Mouse (Mus musculus): ENCODE measurements around the gene Dand5. TPM values are rescaled to one million over a fixed set of nuclear protein-coding genes. Genes with fewer than 3 reads are reported as not detected.
A peak's percentile ranks its signal among the peaks of the same experiment; 100 is the strongest.
"Not testable (repeated sequence)": the region's sequence is repeated elsewhere in the genome, so short reads cannot be mapped to it uniquely, and the experiment has no call there.

Dand5 gene
- polyA plus RNA-seq, 1 experiment, result 2.2 TPM

DNA sequence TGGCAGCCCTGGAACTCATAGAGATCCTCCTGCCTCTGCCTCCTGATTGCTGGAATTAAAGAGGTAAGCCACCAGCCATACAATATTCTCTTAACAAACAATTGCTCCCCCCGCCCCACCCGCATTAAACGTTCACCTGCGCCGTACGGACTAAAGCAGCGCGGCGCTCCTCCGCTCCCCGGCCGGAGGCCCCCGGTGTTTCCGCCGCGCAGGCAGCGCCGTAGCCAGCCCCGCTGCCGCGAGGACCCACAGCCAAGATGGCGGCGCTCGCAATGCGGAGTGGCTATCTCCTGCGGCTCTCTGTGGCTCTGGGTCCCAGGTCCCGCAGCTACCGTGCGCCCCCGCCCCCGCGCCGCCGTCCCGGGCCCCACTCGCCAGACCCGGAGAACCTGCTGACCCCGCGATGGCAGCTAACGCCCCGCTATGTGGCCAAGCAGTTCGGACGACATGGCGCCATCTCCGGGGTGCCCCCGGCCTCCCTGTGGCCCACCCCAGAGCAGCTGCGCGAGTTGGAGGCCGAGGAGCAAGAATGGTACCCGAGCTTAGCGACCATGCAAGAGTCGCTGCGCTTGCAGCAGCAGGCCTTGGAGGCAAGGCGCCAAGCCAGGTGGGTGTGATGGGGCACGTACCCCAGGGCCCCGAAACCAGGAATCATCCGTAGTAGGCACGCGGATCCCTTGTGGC lies 9.6 kb upstream of the Dand5 start:
- under 1% methylated on average over 59 of the region's 59 CpGs for WGBS
- no peaks in the 10 kb centered on the region; the same call in 1 of the 2 replicates for H3K4me1 ChIP-seq (ENCODE audit: control insufficient read depth, insufficient read depth, low read length)
- peak overlapping the region; percentile 88 for H3K27ac ChIP-seq (ENCODE audit: control insufficient read depth, insufficient read depth, low read depth, low read length, poor library complexity)
- TF ChIP-seq CTCF (IDR thresholded peaks at IDR 0.05; ENCODE audit: control insufficient read depth, insufficient read depth, low read length) (no peak), POLR2A (IDR thresholded peaks at IDR 0.05; ENCODE audit: borderline replicate concordance, control insufficient read depth, low read depth, low read length) (peak; percentile 82; the same call in 1 of the 2 replicates)
- H3K4me3 ChIP-seq (replicated peaks; ENCODE audit: control insufficient read depth, low read depth, low read length), result peak overlapping the region; percentile 100

DNA sequence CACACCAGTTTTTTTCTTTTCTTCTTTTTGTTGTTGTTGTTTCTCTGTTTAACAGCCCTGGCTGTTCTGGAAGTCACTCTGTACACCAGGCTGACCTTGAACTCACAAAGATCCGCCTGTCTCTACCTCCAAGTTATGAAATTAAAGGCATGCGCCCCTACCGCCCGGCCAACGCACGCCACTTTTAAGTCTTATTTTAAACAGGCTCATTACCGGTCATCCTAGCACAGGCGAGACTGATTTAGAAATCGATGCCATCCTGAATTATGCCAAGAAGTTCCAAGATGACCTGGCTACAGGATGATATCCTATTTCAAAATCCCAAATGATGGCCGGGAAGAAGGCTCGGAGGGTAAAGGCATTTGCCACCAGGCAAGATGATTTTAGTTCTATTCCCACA lies 8.9 kb upstream of the Dand5 start, which contains the start of gene Gadd45gip1:
Gene Gadd45gip1 (plus strand): TSS at position 33 of the 400 bp plus-strand sequence.
- 10% methylated on average over 11 of the region's 11 CpGs for WGBS
- Histone ChIP-seq H3K4me3 (replicated peaks; ENCODE audit: control insufficient read depth, low read depth, low read length) (peak within 1 kb of the TSS; percentile 100), H3K4me1 (ENCODE audit: control insufficient read depth, insufficient read depth, low read length) (no peaks in the 10 kb centered on the region; the same call in 1 of the 2 replicates), H3K27ac (ENCODE audit: control insufficient read depth, insufficient read depth, low read depth, low read length, poor library complexity) (peak within 1 kb of the TSS; percentile 88)
- peak; percentile 60 for TF ChIP-seq CTCF (IDR thresholded peaks at IDR 0.05; ENCODE audit: control insufficient read depth, insufficient read depth, low read length)
- TF ChIP-seq POLR2A (IDR thresholded peaks at IDR 0.05; ENCODE audit: borderline replicate concordance, control insufficient read depth, low read depth, low read length), result no peak

DNA sequence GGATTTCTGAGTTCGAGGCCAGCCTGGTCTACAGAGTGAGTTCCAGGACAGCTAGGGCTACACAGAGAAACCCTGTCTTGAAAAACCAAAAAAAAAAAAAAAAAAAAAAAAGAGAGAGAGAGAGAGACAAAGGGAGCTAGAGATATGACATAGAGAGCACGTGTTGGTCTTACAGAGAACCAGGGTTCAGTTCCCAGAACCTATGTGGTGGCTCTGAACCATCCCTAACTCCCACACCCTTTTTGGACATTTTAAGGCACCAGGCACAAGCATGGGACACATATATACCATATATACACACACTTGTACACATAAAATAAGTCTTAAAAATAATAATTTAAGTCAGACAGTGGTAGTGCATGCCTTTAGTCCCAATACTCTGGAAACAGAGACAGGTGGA lies 3.9 kb upstream of the Dand5 start:
- H3K4me3 ChIP-seq (replicated peaks; ENCODE audit: control insufficient read depth, low read depth, low read length); H3K4me1 ChIP-seq (ENCODE audit: control insufficient read depth, insufficient read depth, low read length); H3K27ac ChIP-seq (ENCODE audit: control insufficient read depth, insufficient read depth, low read depth, low read length, poor library complexity): not testable (repeated sequence)
- WGBS, result 94% methylated on average over 2 of the region's 2 CpGs

DNA sequence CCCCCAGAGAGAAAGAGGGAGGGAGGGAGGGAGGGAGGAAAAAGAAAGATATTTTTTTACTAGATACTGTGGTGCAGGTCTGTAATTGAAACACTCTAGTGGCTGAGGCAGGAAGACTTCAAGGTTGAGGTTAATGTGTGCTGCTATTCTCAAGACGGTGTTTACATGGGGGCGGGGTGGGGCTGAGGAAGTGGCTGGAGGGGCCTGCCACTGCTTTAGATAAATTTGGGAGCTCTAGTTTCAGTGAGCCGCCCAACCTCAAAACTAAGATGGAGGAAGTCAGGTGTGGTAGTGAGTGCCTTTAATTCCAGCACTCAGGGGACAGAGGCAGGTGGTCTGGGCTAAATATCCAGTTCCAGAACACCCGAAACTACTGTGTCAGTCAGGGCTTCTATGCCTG lies 3.0 kb upstream of the Dand5 start:
- WGBS, result 18% methylated on average over 4 of the region's 4 CpGs
- H3K4me1 ChIP-seq (ENCODE audit: control insufficient read depth, insufficient read depth, low read length), result no peaks in the 10 kb centered on the region
- peak overlapping the region; percentile 41 for H3K27ac ChIP-seq (ENCODE audit: control insufficient read depth, insufficient read depth, low read depth, low read length, poor library complexity)
- TF ChIP-seq POLR2A (IDR thresholded peaks at IDR 0.05; ENCODE audit: borderline replicate concordance, control insufficient read depth, low read depth, low read length) (no peak), CTCF (IDR thresholded peaks at IDR 0.05; ENCODE audit: control insufficient read depth, insufficient read depth, low read length) (no peak)
- H3K4me3 ChIP-seq (replicated peaks; ENCODE audit: control insufficient read depth, low read depth, low read length), result no peak overlapping the region

DNA sequence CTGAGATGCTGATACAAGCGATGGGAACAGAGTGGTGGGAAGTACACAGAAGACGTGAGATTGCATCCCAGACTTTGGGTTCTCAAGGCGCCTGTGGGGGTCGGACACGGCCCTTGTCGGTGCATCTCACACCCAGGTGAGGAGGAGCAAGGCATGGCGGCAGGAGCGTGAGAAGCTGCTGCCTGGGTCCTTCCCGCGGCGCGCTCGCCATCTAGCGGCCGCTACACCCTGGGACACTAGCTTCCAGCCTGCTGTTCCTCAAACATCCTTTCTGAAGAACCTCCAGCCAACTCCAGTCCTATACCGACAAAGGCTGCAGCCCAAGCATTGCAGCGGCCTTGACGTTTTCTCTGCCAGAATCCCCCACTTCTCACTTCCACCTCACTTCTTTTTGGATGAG lies 1.0 kb upstream of the Dand5 start:
- no peaks in the 10 kb centered on the region for H3K4me1 ChIP-seq (ENCODE audit: control insufficient read depth, insufficient read depth, low read length)
- WGBS, result 4% methylated on average over 18 of the region's 18 CpGs
- no peak overlapping the region for H3K4me3 ChIP-seq (replicated peaks; ENCODE audit: control insufficient read depth, low read depth, low read length)
- TF ChIP-seq CTCF (IDR thresholded peaks at IDR 0.05; ENCODE audit: control insufficient read depth, insufficient read depth, low read length) (peak; percentile 95), POLR2A (IDR thresholded peaks at IDR 0.05; ENCODE audit: borderline replicate concordance, control insufficient read depth, low read depth, low read length) (no peak)
- H3K27ac ChIP-seq (ENCODE audit: control insufficient read depth, insufficient read depth, low read depth, low read length, poor library complexity), result no peak overlapping the region

DNA sequence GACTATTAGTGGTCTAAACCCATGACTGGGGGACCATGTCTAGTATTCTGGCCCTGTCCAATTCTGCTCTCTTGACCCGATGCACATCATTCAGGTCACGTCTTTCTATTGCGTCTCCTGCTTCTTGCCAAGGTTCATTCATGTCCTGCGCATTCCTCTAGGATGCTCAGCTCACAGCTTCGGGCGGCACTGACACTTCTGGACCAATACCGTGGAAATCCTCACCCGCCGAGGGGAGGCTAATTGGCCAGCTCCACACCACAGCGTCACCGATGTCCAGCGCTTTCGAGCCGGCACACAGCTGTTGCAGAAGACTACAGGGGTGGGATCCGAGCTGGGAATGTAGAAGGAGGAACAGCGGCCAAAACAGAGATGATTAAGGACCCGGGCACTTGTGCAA lies 6.5 kb downstream of the Dand5 start:
- H3K4me1 ChIP-seq (ENCODE audit: control insufficient read depth, insufficient read depth, low read length), result no peaks in the 10 kb centered on the region; the same call in 1 of the 2 replicates
- no peak overlapping the region for H3K4me3 ChIP-seq (replicated peaks; ENCODE audit: control insufficient read depth, low read depth, low read length)
- no peak overlapping the region for H3K27ac ChIP-seq (ENCODE audit: control insufficient read depth, insufficient read depth, low read depth, low read length, poor library complexity)
- 87% methylated on average over 17 of the region's 17 CpGs for WGBS
- TF ChIP-seq CTCF (IDR thresholded peaks at IDR 0.05; ENCODE audit: control insufficient read depth, insufficient read depth, low read length) (no peak), POLR2A (IDR thresholded peaks at IDR 0.05; ENCODE audit: borderline replicate concordance, control insufficient read depth, low read depth, low read length) (no peak)

DNA sequence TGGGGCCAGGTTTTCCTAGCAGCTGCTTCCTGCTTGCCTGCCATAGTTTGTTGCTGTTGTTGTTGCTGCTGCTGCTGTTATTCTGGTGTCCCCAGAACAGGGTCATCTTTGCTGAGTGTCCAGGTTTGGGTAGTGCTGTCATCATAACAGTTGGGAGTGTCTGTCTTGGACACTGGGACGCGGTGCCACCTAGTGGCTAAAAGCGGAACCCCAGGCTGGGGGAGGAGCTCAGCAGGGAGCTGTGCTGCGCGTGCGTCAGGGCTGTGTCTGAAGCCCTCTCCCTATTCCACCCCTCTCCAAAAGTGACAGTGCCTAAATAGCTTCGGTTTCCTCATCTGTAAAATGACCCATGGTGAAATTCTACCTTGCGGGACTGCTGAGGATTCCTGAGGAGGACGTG lies 7.1 kb downstream of the Dand5 start:
- no peak overlapping the region for H3K27ac ChIP-seq (ENCODE audit: control insufficient read depth, insufficient read depth, low read depth, low read length, poor library complexity)
- H3K4me1 ChIP-seq (ENCODE audit: control insufficient read depth, insufficient read depth, low read length), result no peaks in the 10 kb centered on the region; the same call in 1 of the 2 replicates
- WGBS, result 10% methylated on average over 9 of the region's 9 CpGs
- TF ChIP-seq POLR2A (IDR thresholded peaks at IDR 0.05; ENCODE audit: borderline replicate concordance, control insufficient read depth, low read depth, low read length) (0 out of 2 replicates have a peak, but pooled peaks have one; percentile 14), CTCF (IDR thresholded peaks at IDR 0.05; ENCODE audit: control insufficient read depth, insufficient read depth, low read length) (peak; percentile 98)
- no peak overlapping the region for H3K4me3 ChIP-seq (replicated peaks; ENCODE audit: control insufficient read depth, low read depth, low read length)

DNA sequence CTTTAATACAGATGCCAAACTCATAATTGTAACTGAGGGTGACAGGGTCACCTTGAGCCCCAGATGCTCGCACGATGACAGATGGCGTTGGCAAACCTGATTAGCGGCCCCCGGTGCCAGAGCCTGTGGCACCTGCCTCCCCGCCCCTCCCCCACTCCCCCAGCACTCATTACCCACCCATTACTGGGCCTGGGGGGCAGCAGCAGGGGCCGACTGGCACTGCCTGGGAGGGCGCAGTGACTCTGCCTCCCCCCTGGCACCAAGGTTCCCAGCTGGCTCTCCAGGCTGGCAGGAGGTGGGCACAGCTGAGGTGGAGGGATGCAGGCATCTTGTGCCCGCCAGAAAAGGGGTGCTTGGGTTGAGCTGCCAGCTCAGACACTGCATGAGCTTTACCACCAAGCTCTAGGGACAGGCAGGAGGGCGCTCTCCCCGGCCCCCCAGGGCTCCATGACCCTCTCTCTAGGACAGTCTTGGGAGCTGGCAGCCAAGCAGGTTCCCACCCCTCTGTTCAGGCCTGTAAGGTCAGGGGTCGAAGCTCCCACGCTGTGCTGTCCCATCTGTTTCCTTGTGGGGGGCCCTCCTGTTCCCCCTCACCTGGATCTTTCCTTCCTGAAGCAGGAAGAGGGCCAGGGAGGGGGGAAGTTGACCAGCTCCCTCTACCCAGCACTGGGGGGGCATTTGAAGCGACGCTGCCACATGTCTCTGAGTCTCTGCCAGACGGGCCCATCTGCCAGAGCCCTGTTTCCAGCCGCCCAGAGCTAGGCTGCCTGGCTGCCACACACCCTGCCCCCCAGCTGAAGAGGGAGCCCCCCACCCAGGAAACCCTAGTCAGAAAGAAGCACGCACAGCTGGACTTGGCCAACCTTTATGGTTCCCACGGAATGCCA lies 7.8 kb downstream of the Dand5 start:
- Histone ChIP-seq H3K4me1 (ENCODE audit: control insufficient read depth, insufficient read depth, low read length) (no peaks in the 10 kb centered on the region; the same call in 1 of the 2 replicates), H3K27ac (ENCODE audit: control insufficient read depth, insufficient read depth, low read depth, low read length, poor library complexity) (peak overlapping the region; percentile 14; the same call in 1 of the 2 replicates), H3K4me3 (replicated peaks; ENCODE audit: control insufficient read depth, low read depth, low read length) (no peak overlapping the region)
- TF ChIP-seq POLR2A (IDR thresholded peaks at IDR 0.05; ENCODE audit: borderline replicate concordance, control insufficient read depth, low read depth, low read length) (no peak), CTCF (IDR thresholded peaks at IDR 0.05; ENCODE audit: control insufficient read depth, insufficient read depth, low read length) (no peak)
- WGBS, result 34% methylated on average over 19 of the region's 19 CpGs

All from bone marrow, adult 2 months (tissue).